Mouse (Mus musculus) thymus, adult 2 months (tissue): ENCODE data around the gene Uhrf1bp1l. TPM values are rescaled to one million over a fixed set of nuclear protein-coding genes. Genes with fewer than 3 reads are reported as not detected.

Experiments
- DNase-seq: peaks from one replicate; pipeline ENCODE4 v3.0.0; 2021
- H3K27ac ChIP-seq: fragments of 200-500 bp; 2 replicates; pipeline ENCODE4 v1.5.1; 2012; ENCODE audit warnings: low read length, control low read depth; ENCODE audit not compliant: control insufficient read depth, insufficient read depth
- H3K27me3 ChIP-seq: fragments of 200-500 bp; 2 replicates; pipeline ENCODE4 v1.6.1; 2012; ENCODE audit warnings: mild to moderate bottlenecking, low read length, moderate library complexity, mixed read lengths; ENCODE audit not compliant: control insufficient read depth, insufficient read depth
- H3K36me3 ChIP-seq: fragments of 200-500 bp; 2 replicates; pipeline ENCODE4 v1.6.1; 2012; ENCODE audit warnings: mild to moderate bottlenecking, low read length, moderate library complexity; ENCODE audit not compliant: control insufficient read depth, insufficient read depth
- H3K4me1 ChIP-seq: fragments of 200-500 bp; replicated peaks from 2 replicates; pipeline ENCODE4 v1.6.1; 2012; ENCODE audit warnings: low read length; ENCODE audit not compliant: control insufficient read depth, insufficient read depth
- H3K4me3 ChIP-seq: fragments of 200-500 bp; 2 replicates; pipeline ENCODE4 v1.5.1; 2012; ENCODE audit warnings: mild to moderate bottlenecking, low read length, control low read depth, moderate library complexity; ENCODE audit not compliant: control insufficient read depth, insufficient read depth
- CTCF ChIP-seq: fragments of 200-500 bp; IDR thresholded peaks from 2 replicates; pipeline ENCODE4 v1.5.1; 2012; ENCODE audit warnings: mild to moderate bottlenecking, control low read depth, low read length, moderate library complexity, borderline replicate concordance; ENCODE audit not compliant: control insufficient read depth, poor library complexity, insufficient read depth; ENCODE audit errors: extremely low read depth
- POLR2A ChIP-seq: fragments of 200-500 bp; IDR thresholded peaks from 2 replicates; pipeline ENCODE4 v1.6.1; 2012; ENCODE audit warnings: mild to moderate bottlenecking, low read length, control low read depth, moderate library complexity; ENCODE audit not compliant: control insufficient read depth, poor library complexity, insufficient read depth; ENCODE audit errors: extremely low read depth
- WGBS: fragments of 180-500 bp; shearing (Covaris S2); methylation state at CpG from one replicate; pipeline ENCODE4 v1.1.7; 2018; 5-methylcytosine and 5-hydroxymethylcytosine counted together
- polyA plus RNA-seq: library from polyadenylated mRNA; depleted of rRNA; stranded (reverse); fragments of >200 nt; gene quantifications from 2 replicates; pipeline ENCODE4 v1.2.3, GENCODE M21; 2012

Gene Uhrf1bp1l
- polyA plus RNA-seq, 1 experiment: 20.7 TPM

DNA sequence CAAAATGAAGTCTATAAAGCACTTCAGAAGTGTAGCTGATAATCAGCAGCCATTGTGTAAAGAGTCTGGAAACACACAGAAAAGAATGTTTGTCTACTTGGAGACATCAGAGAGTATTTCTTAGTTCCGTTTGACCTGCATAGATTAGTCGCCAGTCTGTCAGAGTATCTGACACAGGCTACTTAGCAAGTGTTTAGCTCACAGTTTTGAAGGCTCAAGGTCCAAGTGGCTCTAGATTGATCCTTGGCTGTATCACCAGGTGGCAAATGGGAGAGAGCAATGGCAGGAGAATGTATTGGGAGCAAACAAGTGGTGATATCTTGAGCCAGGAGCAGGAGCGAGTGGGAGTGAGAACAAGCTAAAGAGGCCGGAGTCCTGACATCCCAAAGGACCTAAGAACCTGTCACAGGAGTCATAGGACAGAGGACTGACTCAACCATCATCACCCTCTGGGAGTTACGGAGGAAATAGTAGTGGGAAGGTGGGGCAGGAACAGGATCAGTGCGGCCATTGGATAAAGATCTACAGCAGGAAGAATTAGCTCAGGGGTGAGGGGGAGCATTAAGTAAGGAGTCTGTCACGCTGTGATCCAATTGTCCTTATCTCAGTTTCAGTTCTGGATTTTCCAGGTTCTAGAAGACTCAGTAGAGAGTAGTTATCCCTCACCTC lies 23.7 kb downstream of the Uhrf1bp1l start:
- Histone ChIP-seq H3K27me3 (no peaks in the 10 kb centered on the region), H3K27ac (no peak overlapping the region), H3K4me1 (peaks cover 22% of the 10 kb centered on the region), H3K36me3 (no peaks in the 10 kb centered on the region), H3K4me3 (no peak overlapping the region)
- 98% methylated on average over 7 of the region's 7 CpGs for WGBS
- no peak for DNase-seq
- TF ChIP-seq CTCF: no peak
- no peak for TF ChIP-seq POLR2A

DNA sequence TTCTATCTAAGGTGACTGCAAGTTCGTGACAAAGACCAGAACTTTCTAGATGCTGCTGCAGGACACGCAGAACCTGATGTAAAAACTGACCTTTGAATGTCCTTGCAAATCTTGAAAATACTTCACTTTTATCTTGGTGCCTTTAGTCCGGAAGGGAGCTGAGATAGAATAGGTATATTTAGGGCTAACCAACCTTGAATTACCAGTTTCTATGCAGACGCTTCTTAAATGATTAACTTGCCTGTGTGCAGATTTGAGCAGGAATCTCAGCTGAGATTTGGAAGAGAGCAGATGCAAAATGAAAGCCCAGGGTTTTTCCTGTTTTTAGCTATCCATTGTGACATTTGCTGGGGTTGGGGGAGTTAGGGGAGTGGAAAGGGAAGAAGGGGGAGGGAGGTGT lies 24.3 kb downstream of the Uhrf1bp1l start:
- no peak for DNase-seq
- no peaks in the 10 kb centered on the region for H3K36me3 ChIP-seq
- H3K4me3 ChIP-seq: no peak overlapping the region
- no peaks in the 10 kb centered on the region for H3K27me3 ChIP-seq
- H3K4me1 ChIP-seq: peaks cover 19% of the 10 kb centered on the region
- TF ChIP-seq CTCF (no peak), POLR2A (no peak)
- no peak overlapping the region for H3K27ac ChIP-seq
- 95% methylated on average over 4 of the region's 4 CpGs for WGBS

DNA sequence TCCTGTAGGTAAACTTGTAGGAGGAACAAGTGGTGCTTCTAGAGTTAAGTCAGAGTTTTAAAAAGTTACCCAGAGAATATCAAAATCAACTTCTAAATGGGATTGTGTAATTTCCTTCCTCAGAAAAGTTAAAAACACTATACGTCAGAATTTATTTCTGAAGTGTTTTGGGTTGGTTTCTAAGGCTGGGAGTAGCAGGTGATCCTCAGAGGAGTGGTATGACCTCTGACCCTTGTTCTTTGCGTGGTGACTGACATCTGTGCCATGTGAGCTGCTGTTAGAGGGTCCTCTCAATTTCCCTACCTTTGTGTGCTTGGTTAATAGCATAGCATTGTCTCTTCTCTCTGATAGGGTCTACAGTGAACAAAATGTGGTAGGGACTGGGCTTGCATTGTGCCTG lies 27.1 kb downstream of the Uhrf1bp1l start:
- Histone ChIP-seq H3K36me3 (peaks cover 9% of the 10 kb centered on the region), H3K4me3 (no peak overlapping the region), H3K27ac (no peak overlapping the region), H3K27me3 (no peaks in the 10 kb centered on the region), H3K4me1 (peaks cover 7% of the 10 kb centered on the region)
- WGBS: 19% methylated on average over 2 of the region's 2 CpGs
- TF ChIP-seq CTCF (no peak), POLR2A (no peak)
- no peak for DNase-seq

DNA sequence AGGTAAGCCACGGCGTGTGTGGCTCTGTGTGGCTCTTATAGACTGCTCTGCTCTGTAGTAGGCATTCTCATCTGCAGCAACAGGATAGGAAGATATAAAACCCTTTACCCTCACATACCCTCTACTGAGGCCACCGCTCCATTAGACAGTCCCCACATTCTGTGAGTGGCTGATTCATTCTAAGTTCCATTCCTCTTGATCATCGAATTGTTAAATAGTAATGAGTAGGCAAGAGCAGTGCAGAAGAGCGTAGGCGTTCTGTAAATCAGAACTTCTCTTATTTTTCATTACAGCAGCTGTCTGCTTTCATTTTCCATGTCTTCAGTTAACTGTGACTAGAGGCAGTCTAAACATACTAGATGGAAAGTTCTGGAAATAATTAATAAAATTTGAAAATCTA lies 31.2 kb downstream of the Uhrf1bp1l start:
- no peak for DNase-seq
- peaks cover 7% of the 10 kb centered on the region for H3K4me1 ChIP-seq
- no peak overlapping the region for H3K4me3 ChIP-seq
- TF ChIP-seq CTCF (no peak), POLR2A (no peak)
- H3K36me3 ChIP-seq: peaks cover 9% of the 10 kb centered on the region
- H3K27me3 ChIP-seq: no peaks in the 10 kb centered on the region
- WGBS: 97% methylated on average over 6 of the region's 6 CpGs
- H3K27ac ChIP-seq: no peak overlapping the region

DNA sequence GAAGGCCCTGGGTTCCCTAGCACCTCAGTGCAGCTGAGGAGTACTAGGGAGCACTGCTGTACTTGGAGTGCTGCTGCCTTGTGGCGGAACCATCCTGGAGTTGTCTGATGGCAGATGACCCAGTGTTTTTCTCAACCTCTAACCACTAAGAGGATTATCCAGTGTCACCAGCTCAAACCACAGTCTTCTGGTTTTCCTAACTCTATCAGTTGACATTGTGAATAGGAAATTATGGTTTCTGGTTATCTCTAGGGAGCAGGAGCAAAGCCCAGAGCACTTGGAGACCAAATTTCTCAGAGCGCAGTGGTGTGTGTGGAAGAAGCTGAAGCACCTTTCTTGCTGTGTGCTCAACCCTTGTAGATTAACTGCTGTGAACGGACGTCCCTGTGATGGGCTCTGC lies 47.1 kb downstream of the Uhrf1bp1l start:
- no peak overlapping the region for H3K27ac ChIP-seq
- 68% methylated on average over 4 of the region's 4 CpGs for WGBS
- no peaks in the 10 kb centered on the region for H3K4me1 ChIP-seq

DNA sequence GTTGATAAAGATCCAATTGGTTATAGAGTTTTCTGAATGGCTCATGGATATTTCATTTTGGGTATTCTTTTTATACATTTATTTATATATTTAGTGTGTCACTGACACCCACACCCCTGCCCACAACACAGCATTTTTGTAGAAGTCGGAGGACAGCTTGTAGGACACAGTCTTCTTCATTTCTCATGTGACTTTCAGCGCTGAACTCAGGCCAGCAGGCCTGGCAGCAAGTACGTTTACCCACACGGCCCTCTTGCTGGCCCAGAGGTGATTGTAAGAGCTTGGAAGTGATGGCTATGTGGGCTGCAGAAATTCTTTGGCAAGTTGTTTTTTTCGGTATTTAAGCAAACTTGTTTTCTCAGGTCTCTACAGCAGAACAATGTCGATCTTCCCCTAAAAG lies 49.3 kb downstream of the Uhrf1bp1l start:
- no peak overlapping the region for H3K27ac ChIP-seq
- no peak overlapping the region for H3K4me3 ChIP-seq
- 91% methylated on average over 6 of the region's 6 CpGs for WGBS
- no peaks in the 10 kb centered on the region for H3K4me1 ChIP-seq
- no peak for DNase-seq
- H3K36me3 ChIP-seq: no peaks in the 10 kb centered on the region
- no peaks in the 10 kb centered on the region for H3K27me3 ChIP-seq
- TF ChIP-seq CTCF (no peak), POLR2A (no peak)

More for the DNA sequence above, 47.1 kb downstream of the Uhrf1bp1l start:
- TF ChIP-seq POLR2A (no peak), CTCF (no peak)
- Histone ChIP-seq H3K36me3 (no peaks in the 10 kb centered on the region), H3K27me3 (no peaks in the 10 kb centered on the region; the same call in 1 of the 2 replicates), H3K4me3 (no peak overlapping the region)
- no peak for DNase-seq

DNA sequence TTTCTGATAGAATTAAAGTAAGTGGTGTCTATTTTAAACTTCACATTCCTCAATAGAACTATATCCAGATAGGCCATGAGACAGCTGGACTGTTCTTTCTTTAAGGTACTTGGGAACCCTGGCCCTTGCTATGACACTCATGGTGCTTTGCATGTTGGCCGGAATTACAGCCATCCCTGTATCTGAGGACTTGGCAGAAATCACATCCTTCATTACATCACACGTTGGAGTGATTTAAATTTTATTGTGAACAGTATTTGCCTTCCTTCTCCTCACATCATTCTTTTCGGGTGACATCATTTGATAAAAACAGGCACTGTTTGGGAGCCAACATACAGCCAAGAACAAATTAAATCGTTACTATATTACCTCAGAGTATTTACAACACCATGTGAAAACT lies 74.4 kb downstream of the Uhrf1bp1l start:
- H3K27me3 ChIP-seq: no peaks in the 10 kb centered on the region
- no peak overlapping the region for H3K4me3 ChIP-seq
- 96% methylated on average over 4 of the region's 4 CpGs for WGBS
- no peak for DNase-seq
- no peak overlapping the region for H3K27ac ChIP-seq
- peaks cover 11% of the 10 kb centered on the region for H3K36me3 ChIP-seq
- no peaks in the 10 kb centered on the region for H3K4me1 ChIP-seq
- TF ChIP-seq CTCF (no peak), POLR2A (no peak)
